Mouse (Mus musculus) erythroblast, embryonic 14.5 days (primary cell): ENCODE measurements around the gene Tecr.

Experiments
- GATA1 ChIP-seq: IDR thresholded peaks from 2 replicates; pipeline ENCODE4 v1.6.1; 2012; ENCODE audit warnings: low read length, inconsistent platforms, mixed read lengths
- TAL1 ChIP-seq: IDR thresholded peaks from 3 replicates; pipeline ENCODE4 v1.6.1; 2012; ENCODE audit warnings: low read length, inconsistent platforms, mixed read lengths

- TF ChIP-seq GATA1 (no peak), TAL1 (no peak)
These were observed 643 bp upstream of the Tecr start for GRCm38 (mm10) chr8:83608398-83608829.
